Mouse (Mus musculus) heart, postnatal 0 days (tissue): ENCODE measurements around the gene Eno2. TPM values are rescaled to one million over a fixed set of nuclear protein-coding genes. Genes with fewer than 3 reads are reported as not detected.
"Not testable (repeated sequence)": the region's sequence is repeated elsewhere in the genome, so short reads cannot be mapped to it uniquely, and the experiment has no call there.

ENCODE experiments used
- ATAC-seq: fragments of 200-750 bp; cut with Nextera tagmentation; 2 replicates; pipeline ENCODE4 v1.8.0; 2017; ENCODE audit warnings: low read depth, moderate number of reproducible peaks, moderate library complexity; ENCODE audit not compliant: insufficient read depth
- DNase-seq: peaks from one replicate; pipeline ENCODE4 v3.0.0-alpha.2; 2016; ENCODE audit warnings: low spot score
- H3K27ac ChIP-seq: fragments of 300-500 bp; sonication (generic); 2 replicates; pipeline ENCODE4 v1.5.1; 2014; ENCODE audit warnings: low read depth, mild to moderate bottlenecking
- H3K27me3 ChIP-seq: fragments of 300-500 bp; sonication (generic); 2 replicates; pipeline ENCODE4 v1.6.1; 2014; ENCODE audit warnings: low read length, mixed read lengths; ENCODE audit not compliant: control insufficient read depth, insufficient read depth
- H3K36me3 ChIP-seq: fragments of 300-500 bp; sonication (generic); replicated peaks from 2 replicates; pipeline ENCODE4 v1.6.1; 2014; ENCODE audit warnings: low read length, mixed read lengths; ENCODE audit not compliant: control insufficient read depth, insufficient read depth
- H3K4me1 ChIP-seq: fragments of 300-500 bp; sonication (generic); 2 replicates; pipeline ENCODE4 v1.6.1; 2014; ENCODE audit warnings: antibody characterized with exemption; ENCODE audit not compliant: control insufficient read depth, insufficient read depth
- H3K4me2 ChIP-seq: fragments of 300-500 bp; sonication (generic); 2 replicates; pipeline ENCODE4 v1.6.1; 2014; ENCODE audit warnings: low read depth, mild to moderate bottlenecking, low read length, moderate library complexity
- H3K4me3 ChIP-seq: fragments of 300-500 bp; sonication (generic); 2 replicates; pipeline ENCODE4 v1.5.1; 2014; ENCODE audit warnings: low read depth, low read length
- H3K9ac ChIP-seq: fragments of 300-500 bp; sonication (generic); replicated peaks from 2 replicates; pipeline ENCODE4 v1.6.1; 2014; ENCODE audit warnings: low read depth, low read length, mixed read lengths
- H3K9me3 ChIP-seq: fragments of 300-500 bp; sonication (generic); replicated peaks from 2 replicates; pipeline ENCODE4 v1.6.1; 2016; ENCODE audit warnings: low read length; ENCODE audit not compliant: control insufficient read depth
- CTCF ChIP-seq: IDR thresholded peaks from 2 replicates; pipeline ENCODE4 v1.5.1; 2016; ENCODE audit warnings: antibody characterized with exemption, control low read depth, low read depth
- EP300 ChIP-seq: IDR thresholded peaks from 2 replicates; pipeline ENCODE4 v1.6.1; 2016; ENCODE audit warnings: antibody characterized with exemption, low read depth
- WGBS: fragments of 180-500 bp; shearing (Covaris S2); extraction: QIAGEN DNeasy Blood & Tissue Kit; methylation state at CpG from one replicate; pipeline ENCODE4 v1.1.7; 2014; 5-methylcytosine and 5-hydroxymethylcytosine counted together
- polyA plus RNA-seq: library from polyadenylated mRNA; unstranded; fragments of >200 nt; fragmentation: Nextera tagmentation; extraction: Ambion mirVana; gene quantifications from 2 replicates; pipeline ENCODE4 v1.2.1, GENCODE M21; 2015
- total RNA-seq: library from RNA; depleted of rRNA; stranded (reverse); fragments of >200 nt; gene quantifications from 2 replicates; pipeline ENCODE4 v1.2.3, GENCODE M21; 2014; ENCODE audit warnings: low replicate concordance

Eno2 gene
- total and polyA plus RNA-seq, 2 experiments from 2014 or later = 1.5 to 1.7 TPM

GRCm38 (mm10) chr6:124804341-124804740 lies 34.9 kb upstream of the Eno2 start:
- no peaks in the 10 kb centered on the region for H3K9me3 ChIP-seq
- DNase-seq = no peak
- no peak for ATAC-seq
- no peaks in the 10 kb centered on the region for H3K27me3 ChIP-seq
- H3K4me3 ChIP-seq = no peak overlapping the region
- H3K9ac ChIP-seq = no peak overlapping the region
- WGBS = 87% methylated on average over 3 of the region's 3 CpGs
- no peaks in the 10 kb centered on the region for H3K36me3 ChIP-seq
- no peak overlapping the region for H3K4me2 ChIP-seq
- H3K27ac ChIP-seq = no peak overlapping the region
- H3K4me1 ChIP-seq = peaks cover 10% of the 10 kb centered on the region
- no peak for TF ChIP-seq CTCF
- no peak for TF ChIP-seq EP300

DNA sequence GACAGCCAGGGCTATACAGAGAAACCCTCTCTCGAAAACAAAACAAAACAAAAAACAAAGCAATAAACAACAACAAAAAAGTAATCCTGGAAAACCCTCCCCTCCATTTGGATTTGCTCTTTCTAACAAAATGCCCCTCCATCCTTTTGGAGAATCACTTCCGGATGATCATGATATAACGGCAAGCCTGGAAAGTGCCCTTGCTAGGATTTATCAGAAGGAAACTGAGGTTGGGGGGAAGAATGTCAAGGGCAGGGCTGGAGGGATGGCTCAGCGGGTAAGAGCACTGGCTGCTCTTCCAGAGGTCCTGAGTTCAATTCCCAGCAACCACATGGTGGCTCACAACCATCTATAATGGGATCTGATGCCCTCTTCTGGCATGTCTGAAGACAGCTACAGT lies 34.2 kb upstream of the Eno2 start:
- H3K27me3 ChIP-seq, DNase-seq, H3K4me1 ChIP-seq, H3K4me3 ChIP-seq, ATAC-seq, H3K9ac ChIP-seq, H3K9me3 ChIP-seq, H3K4me2 ChIP-seq, H3K27ac ChIP-seq, H3K36me3 ChIP-seq: not testable (repeated sequence)
- 93% methylated on average over 4 of the region's 4 CpGs for WGBS

DNA sequence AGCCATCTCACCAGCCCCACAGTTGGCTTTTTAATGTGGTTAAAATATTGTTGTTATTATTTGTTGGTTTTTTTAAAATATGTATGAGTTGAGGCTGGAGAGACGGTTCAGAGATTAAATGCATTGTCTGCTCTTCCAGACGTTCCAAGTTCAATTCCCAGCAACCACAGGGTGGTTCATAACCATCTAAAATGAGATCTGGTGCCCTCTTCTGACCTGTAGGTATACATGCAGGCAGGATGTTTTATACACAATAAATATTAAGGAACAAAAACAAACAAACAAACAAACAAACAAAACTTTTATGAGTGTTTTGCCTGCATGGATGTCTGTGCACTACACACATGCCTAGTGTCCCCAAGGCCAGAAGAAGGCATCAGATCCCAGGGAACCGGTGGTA lies 33.6 kb upstream of the Eno2 start:
- H3K27ac ChIP-seq = no peak overlapping the region
- no peaks in the 10 kb centered on the region for H3K27me3 ChIP-seq
- ATAC-seq (no peak), DNase-seq (no peak)
- peaks cover 7% of the 10 kb centered on the region for H3K4me1 ChIP-seq
- H3K9me3 ChIP-seq = no peaks in the 10 kb centered on the region
- 77% methylated on average over 3 of the region's 3 CpGs for WGBS
- no peak overlapping the region for H3K4me3 ChIP-seq
- H3K4me2 ChIP-seq = no peak overlapping the region
- no peaks in the 10 kb centered on the region for H3K36me3 ChIP-seq
- H3K9ac ChIP-seq = no peak overlapping the region
- TF ChIP-seq CTCF (no peak), EP300 (no peak)

DNA sequence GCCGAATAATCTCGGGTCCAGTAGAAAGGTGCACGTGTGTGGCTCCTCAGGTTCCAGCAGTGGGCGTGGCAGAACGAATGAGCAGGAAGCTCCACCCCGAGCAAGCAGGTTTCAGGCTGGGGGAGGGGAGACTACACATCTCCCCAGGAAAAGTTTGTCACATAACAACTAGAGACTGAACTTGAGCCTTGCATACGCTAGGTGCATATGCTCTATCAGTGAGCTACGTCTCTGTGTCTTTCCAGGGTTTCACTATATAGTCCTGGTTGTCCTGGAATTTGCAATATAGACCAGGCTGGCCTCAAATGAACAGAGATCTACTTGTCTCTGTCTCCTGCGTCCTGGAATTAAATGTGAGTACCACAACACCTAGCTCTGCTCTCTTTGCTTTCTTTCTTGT lies 32.9 kb upstream of the Eno2 start:
- not testable (repeated sequence) for ATAC-seq, H3K4me3 ChIP-seq, DNase-seq, H3K36me3 ChIP-seq, H3K9me3 ChIP-seq, H3K27ac ChIP-seq, H3K4me1 ChIP-seq, H3K27me3 ChIP-seq, H3K9ac ChIP-seq
- 16% methylated on average over 6 of the region's 9 CpGs for WGBS
- peak overlapping the region; percentile 44 for H3K4me2 ChIP-seq

- WGBS = 76% methylated on average over 2 of the region's 2 CpGs
- Histone ChIP-seq H3K9me3 (no peaks in the 10 kb centered on the region), H3K9ac (no peak overlapping the region), H3K36me3 (no peaks in the 10 kb centered on the region), H3K27me3 (no peaks in the 10 kb centered on the region), H3K4me3 (no peak overlapping the region), H3K27ac (no peak overlapping the region), H3K4me1 (no peaks in the 10 kb centered on the region), H3K4me2 (no peak overlapping the region)
- ATAC-seq (no peak), DNase-seq (no peak)
- TF ChIP-seq CTCF (no peak), EP300 (no peak)
These were observed 26.7 kb upstream of the Eno2 start for GRCm38 (mm10) chr6:124796200-124796599.

- no peak for ATAC-seq
- H3K36me3 ChIP-seq = no peaks in the 10 kb centered on the region
- H3K9me3 ChIP-seq = no peaks in the 10 kb centered on the region
- no peak overlapping the region for H3K27ac ChIP-seq
- WGBS = 85% methylated on average over 4 of the region's 4 CpGs
- H3K4me2 ChIP-seq = no peak overlapping the region
- H3K27me3 ChIP-seq = no peaks in the 10 kb centered on the region
- H3K4me3 ChIP-seq = no peak overlapping the region
- no peak overlapping the region for H3K9ac ChIP-seq
- H3K4me1 ChIP-seq = no peaks in the 10 kb centered on the region
- no peak for TF ChIP-seq CTCF
- no peak for TF ChIP-seq EP300
- no peak for DNase-seq
These were observed 26.3 kb upstream of the Eno2 start for GRCm38 (mm10) chr6:124795781-124796180.
